Mouse (Mus musculus): Measurements from ENCODE around the gene Kirrel3. TPM values are rescaled to one million over a fixed set of nuclear protein-coding genes. Genes with fewer than 3 reads are reported as not detected.

Gene Kirrel3
- total RNA-seq, 2 experiments from 2014 or later, result 53.4 to 60.1 TPM

- no peak for DNase-seq (ENCODE audit: extremely low spot score in 1 of 2, low spot score in 1 of 2)
Observed at GRCm38 (mm10) chr9:34806854-34807253, 321.2 kb downstream of the Kirrel3 start.

GRCm38 (mm10) chr9:34809993-34810513 is 324.4 kb downstream of the Kirrel3 start:
- peak in 1 of 2 experiments; percentile 12 for DNase-seq (ENCODE audit: extremely low spot score in 1 of 2, low spot score in 1 of 2)

- DNase-seq (ENCODE audit: extremely low spot score in 1 of 2, low spot score in 1 of 2), result no peak
Observed at GRCm38 (mm10) chr9:34818325-34818976, 332.8 kb downstream of the Kirrel3 start.

- DNase-seq (ENCODE audit: extremely low spot score in 1 of 2, low spot score in 1 of 2), result no peak
Observed at GRCm38 (mm10) chr9:34824358-34825088, 338.8 kb downstream of the Kirrel3 start.

- DNase-seq (ENCODE audit: extremely low spot score in 1 of 2, low spot score in 1 of 2), result no peak
Observed at GRCm38 (mm10) chr9:34825089-34825400, 339.4 kb downstream of the Kirrel3 start.

- no peak for DNase-seq (ENCODE audit: extremely low spot score in 1 of 2, low spot score in 1 of 2)
Observed at GRCm38 (mm10) chr9:34825402-34826008, 339.8 kb downstream of the Kirrel3 start.

- no peak for DNase-seq (ENCODE audit: extremely low spot score in 1 of 2, low spot score in 1 of 2)
Observed at GRCm38 (mm10) chr9:34830696-34831095, 345.0 kb downstream of the Kirrel3 start.

GRCm38 (mm10) chr9:34836801-34837200 is 351.1 kb downstream of the Kirrel3 start:
- no peak for DNase-seq (ENCODE audit: extremely low spot score in 1 of 2, low spot score in 1 of 2)

- peak in 1 of 2 experiments; percentile 32 for DNase-seq (ENCODE audit: extremely low spot score in 1 of 2, low spot score in 1 of 2)
Observed at GRCm38 (mm10) chr9:34837700-34838462, 352.2 kb downstream of the Kirrel3 start.

GRCm38 (mm10) chr9:34843275-34843965 is 357.7 kb downstream of the Kirrel3 start:
- no peak for DNase-seq (ENCODE audit: extremely low spot score in 1 of 2, low spot score in 1 of 2)

GRCm38 (mm10) chr9:34846440-34846839 is 360.7 kb downstream of the Kirrel3 start:
- DNase-seq (ENCODE audit: extremely low spot score in 1 of 2, low spot score in 1 of 2), result no peak

- DNase-seq (ENCODE audit: extremely low spot score in 1 of 2, low spot score in 1 of 2), result peak in 1 of 2 experiments; percentile 42
Observed at GRCm38 (mm10) chr9:34847664-34848063, 362.0 kb downstream of the Kirrel3 start.

- DNase-seq (ENCODE audit: extremely low spot score in 1 of 2, low spot score in 1 of 2), result no peak
Observed at GRCm38 (mm10) chr9:34851136-34851535, 365.4 kb downstream of the Kirrel3 start.

GRCm38 (mm10) chr9:34857575-34857974 is 371.9 kb downstream of the Kirrel3 start:
- DNase-seq (ENCODE audit: extremely low spot score in 1 of 2, low spot score in 1 of 2), result no peak

- no peak for DNase-seq (ENCODE audit: extremely low spot score in 1 of 2, low spot score in 1 of 2)
Observed at GRCm38 (mm10) chr9:34858071-34858470, 372.4 kb downstream of the Kirrel3 start.

- no peak for DNase-seq (ENCODE audit: extremely low spot score in 1 of 2, low spot score in 1 of 2)
Observed at GRCm38 (mm10) chr9:34860934-34861333, 375.2 kb downstream of the Kirrel3 start.

GRCm38 (mm10) chr9:34861775-34862174 is 376.1 kb downstream of the Kirrel3 start:
- peak in 1 of 2 experiments; percentile 65 for DNase-seq (ENCODE audit: extremely low spot score in 1 of 2, low spot score in 1 of 2)

- DNase-seq (ENCODE audit: extremely low spot score in 1 of 2, low spot score in 1 of 2), result no peak
Observed at GRCm38 (mm10) chr9:34865606-34866005, 379.9 kb downstream of the Kirrel3 start.

GRCm38 (mm10) chr9:34871316-34871966 is 385.7 kb downstream of the Kirrel3 start:
- no peak for DNase-seq (ENCODE audit: extremely low spot score in 1 of 2, low spot score in 1 of 2)

- no peak for DNase-seq (ENCODE audit: extremely low spot score in 1 of 2, low spot score in 1 of 2)
Observed at GRCm38 (mm10) chr9:34875238-34875637, 389.5 kb downstream of the Kirrel3 start.

Data from layer of hippocampus, postnatal 25 days (tissue).